Mouse (Mus musculus) monocyte, adult 2 months (primary cell): Measurements from ENCODE around the gene Cst8.
"Not testable (repeated sequence)": the region's sequence is repeated elsewhere in the genome, so short reads cannot be mapped to it uniquely, and the experiment has no call there.

ENCODE experiments used
- DNase-seq, 2 experiments: peaks; one replicate each; pipeline ENCODE4 v3.0.0; 2022; ENCODE audit warnings: low spot score in 2 of 2, low read depth in 1 of 2

The Cst8 gene

DNA sequence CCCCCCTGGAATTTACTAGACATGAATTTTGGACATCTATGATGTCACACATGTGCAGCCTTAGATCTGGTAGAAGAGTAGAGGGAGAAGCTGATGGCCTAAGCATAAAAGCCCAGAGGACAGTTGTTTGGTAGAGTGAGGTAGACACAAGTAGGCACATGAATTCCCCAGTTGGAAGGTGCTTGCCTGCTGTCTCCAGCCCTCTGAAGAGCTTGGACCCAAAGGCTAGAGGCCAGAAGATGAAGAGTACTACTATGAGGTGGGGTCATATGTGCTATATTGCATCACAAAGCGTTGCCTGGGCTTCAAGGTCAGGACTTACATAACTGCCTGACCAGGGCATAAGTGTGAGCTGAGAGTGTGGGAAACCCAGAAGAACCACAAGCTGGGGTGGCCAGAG is at the start of gene Cst8:
Cst8 (plus strand) TSS at position 301 of the 400 bp plus-strand sequence.
- no peak for DNase-seq

DNA sequence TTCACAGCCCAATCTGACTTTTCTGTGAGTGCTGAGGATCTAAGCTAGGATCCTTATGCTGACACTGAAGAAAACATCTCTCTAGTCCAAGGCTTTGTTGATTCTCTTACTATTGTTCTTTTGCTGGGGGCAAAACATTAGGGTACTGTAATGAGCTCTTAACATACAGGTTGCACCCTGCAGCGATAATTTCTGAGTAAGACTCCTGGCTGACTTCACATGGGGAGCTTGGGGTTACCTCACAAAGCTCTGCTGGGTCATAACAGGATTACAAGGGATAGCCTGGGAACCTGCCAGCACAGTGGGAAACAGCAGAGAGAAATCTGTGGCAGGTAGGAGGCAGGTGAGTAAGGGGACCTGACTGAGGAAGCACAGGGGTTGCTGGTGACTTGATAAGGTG is 48.5 kb upstream of the Cst8 start, which contains the start of gene Cstl1:
Cstl1 (plus strand) TSS at position 301 of the 400 bp plus-strand sequence.
- no peak for DNase-seq

DNA sequence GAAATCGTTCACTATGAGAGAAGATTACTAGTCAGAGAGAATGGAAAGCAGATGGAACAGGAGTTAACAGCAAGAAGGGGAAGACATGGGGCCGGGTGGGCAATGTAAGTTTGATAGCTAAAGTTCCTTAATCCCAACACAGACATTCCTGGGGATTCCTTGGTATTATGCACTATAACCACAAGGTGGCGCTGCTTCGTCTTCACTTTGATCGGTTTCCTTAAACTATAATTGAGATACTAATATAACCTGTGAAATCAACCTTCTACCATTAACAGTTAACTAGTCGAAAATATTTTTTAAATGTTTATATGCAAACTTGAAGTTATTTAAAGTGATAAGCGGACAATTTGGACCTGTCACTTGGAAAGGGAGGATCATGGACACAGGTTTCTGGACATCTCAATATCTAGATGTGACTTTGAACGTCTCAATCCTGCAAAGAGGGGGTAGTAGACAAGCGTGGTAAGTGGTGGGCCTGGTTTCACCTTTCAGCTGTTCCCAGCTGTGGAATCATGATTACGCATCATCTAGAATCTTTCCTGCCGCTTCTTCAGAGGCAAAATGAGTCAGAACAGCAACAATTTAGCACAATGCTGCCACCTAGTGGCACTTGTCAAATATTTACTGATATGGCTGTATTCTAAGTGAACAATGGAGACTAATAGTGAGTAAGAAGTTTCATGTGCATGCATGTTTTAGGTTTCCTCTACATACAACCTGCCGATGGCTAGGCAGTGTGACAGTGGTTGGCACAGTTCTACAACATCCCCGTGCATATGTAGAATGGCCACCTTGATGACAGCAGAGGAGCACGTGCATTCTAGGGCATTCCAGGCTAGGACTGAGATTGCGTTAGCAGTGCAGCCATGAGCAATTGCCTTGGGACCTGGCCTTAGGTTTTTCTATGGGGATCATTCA is 46.4 kb upstream of the Cst8 start:
- DNase-seq, result peak; percentile 24 to 49

DNA sequence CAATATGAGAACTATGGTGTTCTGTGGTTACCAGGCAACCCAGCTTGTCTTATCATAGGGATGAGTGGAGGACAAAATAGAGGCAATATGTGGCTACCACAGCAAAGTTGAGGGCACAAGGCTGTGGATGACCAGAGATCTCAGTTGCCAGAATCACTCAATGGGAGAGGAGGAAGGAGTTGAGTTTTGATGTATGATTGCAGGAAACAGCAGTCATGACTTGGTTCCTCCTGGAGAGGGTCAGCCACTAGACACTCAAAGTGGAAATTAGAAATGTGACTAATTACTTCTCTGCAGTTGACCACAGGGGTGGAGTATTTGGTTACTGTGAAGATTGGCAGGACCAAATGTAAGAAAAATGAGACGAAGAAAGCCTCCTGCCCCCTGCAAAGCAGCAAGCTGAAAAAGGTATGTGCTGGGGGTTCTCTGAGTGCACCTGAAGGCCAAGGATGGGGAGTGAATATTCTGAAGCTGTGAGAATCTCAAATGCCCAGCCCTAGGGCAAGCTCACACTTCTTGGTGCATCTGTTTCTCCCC is 44.2 kb upstream of the Cst8 start:
- DNase-seq, result no peak

DNA sequence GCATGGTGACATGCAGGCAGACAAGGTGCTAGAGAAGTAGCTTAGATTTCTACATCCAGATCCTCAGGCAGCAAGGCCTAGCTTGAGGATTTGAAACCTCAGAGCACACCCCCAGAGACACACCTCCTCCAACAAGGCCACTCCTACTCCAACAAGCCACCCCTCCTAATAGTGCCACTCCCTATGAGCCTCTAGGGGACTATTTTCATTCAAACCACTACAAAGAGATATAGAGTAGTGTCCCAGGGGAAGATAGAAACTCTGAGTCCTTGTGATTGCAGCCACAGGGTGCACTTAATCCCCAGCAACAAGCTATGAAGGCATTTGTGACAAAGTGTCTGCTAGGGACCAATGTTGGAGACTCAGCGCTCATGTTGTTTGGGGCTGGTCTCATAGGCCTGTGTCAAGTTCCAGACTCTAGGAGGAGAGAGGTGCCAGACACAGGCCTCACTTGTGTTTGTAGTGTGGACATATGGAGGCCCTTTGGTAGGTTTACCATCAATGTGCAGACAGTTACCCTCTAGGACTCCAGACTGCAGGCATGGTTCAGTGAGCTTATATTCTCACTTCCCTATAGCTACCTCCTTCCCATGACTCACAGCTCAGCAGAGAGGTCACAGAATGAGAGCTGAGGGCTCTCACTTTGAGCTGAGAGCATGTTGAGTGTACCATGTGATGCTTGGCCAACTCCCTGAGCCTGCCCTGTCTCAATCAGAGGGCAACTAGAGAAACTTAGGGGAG is 34.8 kb upstream of the Cst8 start:
- peak in 1 of 2 experiments; percentile 3 for DNase-seq

DNA sequence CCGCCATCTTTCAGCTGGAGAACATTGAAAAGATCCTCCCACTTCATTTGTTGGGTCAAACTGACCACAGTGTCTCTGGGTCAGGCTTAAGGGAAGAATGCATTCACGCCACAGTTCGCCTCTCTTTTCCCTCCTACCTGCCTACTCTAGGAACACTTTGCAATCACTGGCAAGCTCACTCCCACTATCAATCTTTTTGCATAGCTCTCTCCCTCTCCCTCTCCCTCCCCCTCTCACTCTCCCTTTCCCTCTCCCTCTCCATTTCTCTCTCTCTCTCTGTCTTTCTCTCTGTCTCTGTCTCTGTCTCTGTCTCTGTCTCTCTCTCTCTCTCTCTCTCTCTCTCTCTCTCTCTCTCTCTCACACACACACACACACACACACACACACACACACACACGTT is 27.2 kb upstream of the Cst8 start, which contains the start of gene Cst11:
Cst11 (minus strand) TSS at position 101 of the 400 bp plus-strand sequence.
- not testable (repeated sequence) for DNase-seq

DNA sequence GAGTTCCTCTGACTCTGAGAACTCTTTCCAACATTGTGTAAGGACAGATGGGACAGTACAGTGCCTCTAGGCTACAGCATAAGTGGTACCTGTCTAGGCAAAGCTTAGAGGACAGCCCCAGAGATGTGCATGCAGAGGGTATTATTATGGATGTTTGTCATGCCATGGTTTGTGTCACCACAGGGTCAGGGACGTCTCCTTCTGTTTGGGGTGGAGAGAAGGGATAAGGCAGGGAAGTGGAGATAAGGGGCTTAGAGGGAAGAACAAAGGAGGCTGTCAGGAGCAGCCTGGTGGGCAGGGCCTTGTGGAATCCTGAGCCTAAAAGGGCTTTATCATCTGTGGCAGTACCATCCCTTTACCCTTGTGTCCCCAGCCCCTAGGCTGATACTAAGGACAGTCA is 16.9 kb upstream of the Cst8 start, which contains the start of gene 8030411F24Rik:
8030411F24Rik (plus strand) TSS at position 301 of the 400 bp plus-strand sequence.
- DNase-seq, result no peak

DNA sequence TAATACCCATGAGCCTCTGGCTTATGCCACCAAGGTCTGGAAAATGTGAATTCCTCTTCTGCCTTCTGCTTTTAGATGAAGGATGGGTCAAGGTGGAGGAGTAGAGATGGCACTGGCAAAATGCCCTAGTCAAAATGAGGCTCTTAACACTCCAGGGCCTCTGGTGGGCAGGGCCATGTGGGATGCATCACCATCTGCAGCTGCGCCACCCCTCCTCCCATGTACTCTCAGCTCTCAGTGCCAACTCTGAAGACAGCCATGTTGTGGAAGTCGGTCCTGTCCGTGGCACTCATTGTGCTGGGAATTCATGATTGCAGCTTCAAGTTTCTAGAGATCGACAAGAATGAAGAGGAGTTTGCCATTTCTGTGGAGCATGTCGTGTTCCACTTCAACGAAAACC is 9.4 kb upstream of the Cst8 start, which contains the start of gene Cst12:
Cst12 (plus strand) TSS at position 220 of the 400 bp plus-strand sequence.
- no peak for DNase-seq

DNA sequence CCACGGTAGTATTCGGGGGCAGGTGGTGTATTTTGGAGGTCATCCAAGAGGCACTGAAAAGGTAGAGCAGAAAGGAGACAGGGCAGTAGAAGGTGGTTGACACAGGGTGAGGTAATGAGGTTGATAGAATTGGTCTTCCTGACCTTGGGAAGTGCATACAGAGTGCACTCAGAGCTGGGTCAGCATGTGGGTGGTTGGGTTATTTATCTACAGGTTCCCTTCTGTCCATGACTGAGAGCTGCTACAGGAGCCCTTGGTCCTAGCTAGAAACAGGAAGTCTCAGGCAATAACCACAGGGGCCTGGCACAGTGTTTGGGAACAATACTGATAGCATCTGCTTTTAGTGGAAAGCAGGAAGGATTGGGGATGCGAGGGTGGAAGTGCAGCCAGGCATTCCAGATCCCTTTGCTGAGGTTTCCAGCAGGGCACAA is 2.9 kb downstream of the Cst8 start:
- DNase-seq, result no peak

DNA sequence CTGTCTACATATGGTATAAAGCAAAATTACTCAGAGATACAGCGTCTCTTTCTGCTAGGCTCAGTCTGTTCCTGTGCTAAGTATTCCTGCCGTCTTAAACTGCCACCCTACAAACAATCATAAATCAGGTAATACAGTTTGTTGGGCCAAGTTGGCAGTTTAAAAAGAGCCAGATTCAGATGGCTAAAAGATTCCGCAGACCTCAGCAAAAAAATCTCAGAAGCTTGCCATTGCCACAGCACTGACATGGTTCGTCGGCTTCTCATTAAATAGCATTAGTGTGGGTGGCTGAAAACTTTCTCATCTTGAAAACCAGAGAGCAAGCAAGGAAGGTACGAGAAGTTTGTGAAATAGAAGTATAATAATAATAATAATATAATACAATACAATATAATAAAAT is 8.1 kb downstream of the Cst8 start:
- DNase-seq, result no peak

DNA sequence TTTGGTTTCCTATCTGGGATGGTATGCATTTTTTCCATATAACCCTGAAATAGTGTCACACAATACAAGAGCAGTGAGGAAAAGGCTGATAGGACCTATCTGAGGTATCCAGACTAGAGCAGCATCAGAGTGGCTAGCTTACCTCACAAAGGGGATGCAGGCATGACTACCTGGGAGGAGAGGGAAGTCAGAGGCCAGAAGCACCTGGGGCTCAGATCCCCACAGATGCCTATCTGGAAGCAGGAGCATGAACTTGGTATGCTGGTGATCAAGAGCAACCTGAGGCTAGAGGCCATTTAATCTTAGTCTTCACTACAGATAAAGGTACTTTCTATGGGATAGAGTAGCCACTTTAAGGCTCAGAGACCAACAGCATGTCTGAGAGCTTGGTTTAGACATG is 21.3 kb downstream of the Cst8 start, which contains the start of gene Cst13:
Cst13 (plus strand) TSS at position 173 of the 400 bp plus-strand sequence.
- no peak for DNase-seq

DNA sequence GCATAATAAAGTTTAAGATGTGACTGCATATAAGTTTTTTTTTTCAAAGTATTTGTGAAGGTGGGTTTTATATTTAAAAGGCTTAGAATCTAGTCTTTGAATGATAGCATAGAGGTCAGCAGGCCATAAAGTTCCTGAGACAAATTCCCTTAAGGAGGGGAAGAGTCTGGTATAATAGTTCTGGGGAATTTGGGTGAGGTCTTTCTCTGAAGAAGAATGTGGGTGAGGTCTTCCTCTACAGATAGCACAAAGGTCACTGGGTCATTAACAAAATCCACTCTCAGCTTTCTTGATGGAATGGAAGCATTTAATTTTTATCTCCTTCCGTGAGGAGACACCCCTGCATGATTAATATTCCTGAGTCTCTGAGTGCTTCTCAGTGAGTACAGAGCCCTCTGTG is 27.4 kb downstream of the Cst8 start:
- DNase-seq, result no peak

DNA sequence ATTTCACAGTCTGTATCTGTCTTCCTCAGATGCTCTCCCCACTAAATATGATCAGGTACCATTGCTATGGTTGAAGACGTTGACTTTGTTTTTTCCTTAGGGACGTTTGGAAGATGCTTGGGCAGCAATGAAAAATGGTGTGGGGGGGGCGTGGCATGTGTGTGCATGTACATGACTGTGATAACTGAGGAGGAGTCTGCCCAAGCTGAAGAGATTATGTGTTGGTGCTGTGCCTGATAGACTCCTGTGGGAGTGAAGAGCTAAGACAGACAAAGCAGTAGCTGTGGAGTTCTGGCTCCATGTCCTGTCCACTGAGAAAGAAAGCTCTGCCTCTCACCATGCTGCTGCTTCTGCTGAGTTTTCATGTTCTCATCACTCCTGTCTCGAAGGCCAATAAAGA is 36.3 kb downstream of the Cst8 start, which contains the start of gene Cst9:
Cst9 (plus strand) TSS at position 236 of the 400 bp plus-strand sequence.
- DNase-seq, result no peak

DNA sequence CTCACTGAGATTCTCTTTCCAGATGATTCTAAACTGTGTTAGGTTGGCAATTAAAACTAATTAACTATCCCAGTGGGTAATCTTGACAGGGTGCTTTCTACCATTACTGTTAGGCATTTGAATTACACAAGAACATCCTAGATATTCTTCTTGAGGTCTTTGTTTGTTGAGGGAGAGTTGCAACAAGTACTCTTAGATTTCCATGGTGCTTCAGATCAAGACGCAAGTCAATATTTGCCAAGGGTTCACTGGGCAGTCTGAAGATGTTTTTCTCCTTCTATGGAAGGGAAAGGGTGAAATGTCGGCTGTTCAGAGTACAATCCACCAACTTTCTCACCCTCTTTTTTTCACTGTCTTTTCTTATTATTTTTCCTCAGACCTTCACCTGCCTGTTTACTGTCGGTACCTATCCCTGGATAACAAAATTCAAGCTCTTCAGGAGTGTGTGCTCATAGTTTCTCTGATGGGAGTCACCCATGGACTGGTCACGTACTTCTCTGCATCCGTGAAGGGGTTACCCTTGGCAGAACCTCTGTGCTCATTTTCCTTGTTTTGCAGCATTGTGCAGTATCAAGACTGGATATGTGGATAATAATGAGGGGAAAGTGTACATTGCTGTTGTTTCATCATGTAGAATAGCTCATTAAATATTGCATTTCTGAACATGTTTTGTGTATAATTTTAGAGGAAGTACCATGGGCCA is 39.6 kb downstream of the Cst8 start:
- DNase-seq, result no peak

DNA sequence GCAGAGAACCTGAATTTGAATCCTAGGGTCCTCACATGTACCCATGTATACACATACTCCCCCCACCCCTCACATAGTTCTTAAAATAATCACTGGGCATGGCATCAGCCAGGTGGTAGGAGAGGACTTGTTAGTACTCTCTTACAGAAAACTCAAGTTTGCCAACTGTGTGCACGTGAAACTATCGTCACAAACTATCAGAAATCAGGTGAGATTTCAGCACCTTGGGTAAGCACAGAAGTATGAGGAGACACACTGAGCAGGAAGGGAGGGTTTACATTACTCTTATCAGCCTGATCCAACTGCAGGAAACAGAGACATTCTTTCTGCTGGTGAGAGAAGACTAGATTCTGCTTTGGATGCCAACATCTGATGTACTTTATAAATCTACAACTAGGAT is 40.6 kb downstream of the Cst8 start:
- DNase-seq, result no peak

DNA sequence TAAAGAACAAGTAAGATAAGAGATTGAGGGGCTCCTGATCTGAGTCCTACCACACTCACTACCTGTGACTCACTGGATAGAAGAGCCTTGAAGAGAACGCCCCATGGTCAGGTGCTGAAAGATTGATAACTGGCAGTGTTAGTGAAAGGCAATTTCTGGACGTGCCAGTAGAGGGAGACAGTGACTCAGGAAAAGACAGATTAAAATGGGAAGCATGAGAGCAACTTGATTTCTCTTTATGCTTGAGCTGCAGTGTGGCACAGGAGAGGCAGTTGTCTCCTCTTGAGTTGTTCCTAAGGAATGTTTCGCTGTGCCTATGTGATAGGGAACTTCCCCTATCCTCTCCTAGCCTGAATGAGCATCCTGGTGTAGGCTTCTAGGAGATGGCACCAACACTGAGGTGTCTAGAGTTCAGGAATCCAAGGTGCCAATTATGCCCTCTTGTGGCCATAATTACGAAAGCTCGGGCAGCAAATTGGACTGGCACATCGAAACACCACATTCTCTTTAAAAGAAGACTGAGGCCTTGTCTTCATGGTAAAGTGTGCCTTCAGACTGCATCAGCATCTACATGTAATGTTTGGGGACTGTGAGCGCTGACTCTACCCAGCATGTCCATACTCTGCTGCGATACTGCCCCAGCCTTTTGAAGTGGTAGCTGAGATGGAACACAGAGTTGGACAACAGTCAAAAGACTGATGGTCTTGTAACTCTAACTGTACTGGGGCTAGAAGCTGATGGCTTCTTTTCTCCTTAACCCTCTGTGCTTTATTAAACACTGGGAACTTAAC is 52.7 kb downstream of the Cst8 start:
- DNase-seq, result peak; percentile 44 to 71
